Mouse (Mus musculus): ENCODE results near the gene Ctnnbl1.

GRCm38 (mm10) chr2:157855814-157856213 is 118.6 kb downstream of the Ctnnbl1 start:
- no peak for TF ChIP-seq EP300 (IDR thresholded peaks at IDR 0.05; ENCODE audit: low read length)
- no peak for TF ChIP-seq ZKSCAN1 (IDR thresholded peaks at IDR 0.05; ENCODE audit: borderline replicate concordance, low read depth, low read length)
- TF ChIP-seq CTCF (conservative IDR thresholded peaks at IDR 0.05 in 1 of 2, IDR thresholded peaks at IDR 0.05 in 1 of 2; ENCODE audit: low read depth in 2 of 2, low read length in 2 of 2): no peak
- no peak for TF ChIP-seq MXI1 (IDR thresholded peaks at IDR 0.05; ENCODE audit: low read depth, low read length)
- no peak for TF ChIP-seq JUND (conservative IDR thresholded peaks at IDR 0.05; ENCODE audit: low read depth, low read length)
- no peak for TF ChIP-seq UBTF (IDR thresholded peaks at IDR 0.05; ENCODE audit: low read depth, low read length)
- no peak for TF ChIP-seq KAT2A (IDR thresholded peaks at IDR 0.05; ENCODE audit: insufficient replicate concordance, low read length)
- no peak for TF ChIP-seq POLR2A (IDR thresholded peaks at IDR 0.05; ENCODE audit: low read depth, low read length)
